Mouse (Mus musculus) brain, embryonic 14.5 days (tissue): Measurements from ENCODE around the gene Tmem120a.

Experiments used
- CTCF ChIP-seq: fragments of 200-500 bp; IDR thresholded peaks from 2 replicates; pipeline ENCODE4 v1.5.1; 2012; ENCODE audit warnings: inconsistent platforms, mild to moderate bottlenecking, moderate library complexity, borderline replicate concordance; ENCODE audit not compliant: insufficient read depth, insufficient read length; ENCODE audit errors: extremely low read depth
- POLR2A ChIP-seq: fragments of 200-500 bp; IDR thresholded peaks from 2 replicates; pipeline ENCODE4 v1.6.1; 2012; ENCODE audit warnings: mild to moderate bottlenecking, inconsistent platforms, borderline replicate concordance; ENCODE audit not compliant: poor library complexity, insufficient read depth, insufficient read length, severe bottlenecking; ENCODE audit errors: extremely low read depth

- TF ChIP-seq POLR2A (no peak), CTCF (no peak)
Measured at GRCm38 (mm10) chr5:135710599-135711214, 33.5 kb downstream of the Tmem120a start.
